Mouse (Mus musculus): ENCODE data around the gene Ewsr1. TPM values are rescaled to one million over a fixed set of nuclear protein-coding genes. Genes with fewer than 3 reads are reported as not detected.

Ewsr1 gene
- polyA plus RNA-seq, 1 experiment from 2014 or later, result 670 TPM

DNA sequence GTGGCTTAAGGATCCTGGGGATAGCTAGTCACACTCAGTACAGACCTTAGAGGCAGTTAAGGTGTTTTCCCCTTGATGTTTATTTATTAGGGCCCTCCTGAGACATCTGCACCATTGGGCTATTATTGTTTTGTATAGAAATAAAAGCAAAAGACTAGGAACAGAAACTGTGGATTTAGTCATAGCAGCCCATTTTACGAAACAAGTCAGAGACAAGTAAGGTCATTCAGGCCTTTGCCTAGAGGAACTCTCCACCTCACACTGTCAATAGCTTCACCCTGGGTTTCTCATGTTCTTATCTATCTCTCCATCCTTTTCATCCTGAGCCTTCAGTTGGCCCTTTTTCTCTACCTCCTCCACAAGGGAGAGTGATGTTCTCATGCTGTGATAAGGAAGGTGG is 74.0 kb downstream of the Ewsr1 start:
- Histone ChIP-seq H3K27ac (no peak overlapping the region), H3K4me3 (no peak overlapping the region), H3K9me3 (no peaks in the 10 kb centered on the region), H3K4me2 (no peak overlapping the region), H3K9ac (no peak overlapping the region), H3K4me1 (replicated peaks) (no peaks in the 10 kb centered on the region), H3K27me3 (no peaks in the 10 kb centered on the region), H3K36me3 (peaks cover 86% of the 10 kb centered on the region)
- WGBS, result 100% methylated on average over 1 of the region's 1 CpGs
- no peak for ATAC-seq (ENCODE audit: low FRiP score)

Small RNAs within 50 kb of the gene (microRNA-seq; reads per million reads assigned to microRNA genes)
- not detected for gene Gm47296

Other genes starting within 250 kb of the Ewsr1 start
- 64.4 and 67.0 TPM in 2 replicates for gene Nf2, start 249.7 kb downstream of the Ewsr1 start, polyA plus RNA-seq (2015; fragmentation: Nextera tagmentation; extraction: Ambion mirVana)
- gene Nipsnap1, start 225.3 kb downstream of the Ewsr1 start, polyA plus RNA-seq (2015; fragmentation: Nextera tagmentation; extraction: Ambion mirVana), result 134 and 142 TPM in 2 replicates
- 55.9 and 57.3 TPM in 2 replicates for gene Thoc5, start 203.9 kb downstream of the Ewsr1 start, polyA plus RNA-seq (2015; fragmentation: Nextera tagmentation; extraction: Ambion mirVana)
- gene Nefh, start 151.2 kb downstream of the Ewsr1 start, polyA plus RNA-seq (2015; fragmentation: Nextera tagmentation; extraction: Ambion mirVana), result 3.1 and 3.4 TPM in 2 replicates
- gene Ap1b1, start 112.4 kb downstream of the Ewsr1 start, polyA plus RNA-seq (2015; fragmentation: Nextera tagmentation; extraction: Ambion mirVana), result 86.8 and 92.2 TPM in 2 replicates
- 0.84 and 1.2 TPM in 2 replicates for gene Rasl10a, start 41.1 kb downstream of the Ewsr1 start, polyA plus RNA-seq (2015; fragmentation: Nextera tagmentation; extraction: Ambion mirVana)
- 19.1 and 20.2 TPM in 2 replicates for gene Gas2l1, start 33.9 kb downstream of the Ewsr1 start, polyA plus RNA-seq (2015; fragmentation: Nextera tagmentation; extraction: Ambion mirVana)
- gene Rhbdd3, start 340 bp downstream of the Ewsr1 start, polyA plus RNA-seq (2015; fragmentation: Nextera tagmentation; extraction: Ambion mirVana), result 30.9 and 35.6 TPM in 2 replicates
- 13.8 and 15.9 TPM in 2 replicates for gene Emid1, start 53.0 kb upstream of the Ewsr1 start, polyA plus RNA-seq (2015; fragmentation: Nextera tagmentation; extraction: Ambion mirVana)
- gene Kremen1, start 162.3 kb upstream of the Ewsr1 start, polyA plus RNA-seq (2015; fragmentation: Nextera tagmentation; extraction: Ambion mirVana), result 6.5 and 7.5 TPM in 2 replicates

Data from hindbrain, embryonic 13.5 days (tissue).